Comparison of ENCODE assay signal across 8 mouse cellular contexts in genomic region chr8:121949222-121949800, GRCm38 (mm10). TPM values are rescaled to one million over a fixed set of nuclear protein-coding genes. Genes with fewer than 3 reads are reported as not detected.
DNase-seq lines count a peak whose midpoint lies in the region; ATAC-seq and TF ChIP-seq lines count a peak whose summit lies in the region.

Gene Banp (plus strand): TSS chr8:121949750.

- H3K27ac ChIP-seq in lung, embryonic 14.5 days (ENCODE audit: low read depth), result peak within 1 kb of the TSS; percentile 96
- H3K27ac ChIP-seq in neural tube, embryonic 12.5 days, result peak within 1 kb of the TSS; percentile 88

- H3K9ac ChIP-seq in lung, embryonic 14.5 days, result peak within 1 kb of the TSS; percentile 98
- peak within 1 kb of the TSS; percentile 99 for H3K9ac ChIP-seq in neural tube, embryonic 12.5 days

- intact Hi-C loops in left cerebral cortex, postnatal 10 days (cut with DNase I), result no loop called here

- H3K4me2 ChIP-seq in lung, embryonic 14.5 days, result peak within 1 kb of the TSS; percentile 80
- H3K4me2 ChIP-seq in neural tube, embryonic 12.5 days (replicated peaks), result peak within 1 kb of the TSS; percentile 92

- TF ChIP-seq CTCF in lung, embryonic 14.5 days (IDR thresholded peaks at IDR 0.05; ENCODE audit: low read depth), result no peak
- no peak for TF ChIP-seq CTCF in brain, embryonic 14.5 days (IDR thresholded peaks at IDR 0.05; ENCODE audit: borderline replicate concordance, extremely low read depth, insufficient read depth, insufficient read length)

- DNase-seq in lung, embryonic 14.5 days, result no peak
- no peak for DNase-seq in lung, postnatal 36 days
- DNase-seq in brain, embryonic 14.5 days (ENCODE audit: low read depth), result no peak
- DNase-seq in left cerebral cortex, postnatal 10 days (ENCODE audit: extremely low spot score in 1 of 2, low spot score in 2 of 2), result no peak
- no peak for DNase-seq in frontal cortex, postnatal 14 days (ENCODE audit: low spot score in 2 of 2)
- DNase-seq in Muller cell, postnatal 12 days (ENCODE audit: inconsistent ontology term), result no peak

- TF ChIP-seq POLR2A in brain, embryonic 14.5 days (IDR thresholded peaks at IDR 0.05; ENCODE audit: borderline replicate concordance, extremely low read depth, insufficient read depth, insufficient read length, poor library complexity, severe bottlenecking), result no peak

- 59% methylated on average over 6 of the region's 6 CpGs for WGBS in lung, embryonic 14.5 days
- WGBS in neural tube, embryonic 12.5 days, result 68% methylated on average over 6 of the region's 6 CpGs

- ATAC-seq in lung, embryonic 14.5 days (ENCODE audit: insufficient read depth), result no peak
- ATAC-seq in granulocyte monocyte progenitor cell, adult 5-6 weeks (replicated peaks; ENCODE audit: poor library complexity, severe bottlenecking), result no peak
- no peak for ATAC-seq in neural tube, embryonic 12.5 days (ENCODE audit: low FRiP score, low read depth)

- H3K27me3 ChIP-seq in lung, embryonic 14.5 days (ENCODE audit: insufficient read depth, low read length), result no peaks in the 10 kb centered on the region
- H3K27me3 ChIP-seq in neural tube, embryonic 12.5 days (replicated peaks), result no peaks in the 10 kb centered on the region

- H3K4me1 ChIP-seq in lung, embryonic 14.5 days (ENCODE audit: insufficient read depth), result peaks cover 26% of the 10 kb centered on the region
- peaks cover 38% of the 10 kb centered on the region for H3K4me1 ChIP-seq in neural tube, embryonic 12.5 days

- peaks cover 21% of the 10 kb centered on the region for H3K36me3 ChIP-seq in lung, embryonic 14.5 days (ENCODE audit: insufficient read depth)
- peaks cover 5% of the 10 kb centered on the region; the same call in 1 of the 2 replicates for H3K36me3 ChIP-seq in neural tube, embryonic 12.5 days

- no peaks in the 10 kb centered on the region for H3K9me3 ChIP-seq in lung, embryonic 14.5 days (ENCODE audit: low read depth, low read length)
- no peaks in the 10 kb centered on the region for H3K9me3 ChIP-seq in neural tube, embryonic 12.5 days

- H3K4me3 ChIP-seq in lung, embryonic 14.5 days (ENCODE audit: low read depth, low read length), result peak within 1 kb of the TSS; percentile 95
- peak within 1 kb of the TSS; percentile 96 for H3K4me3 ChIP-seq in neural tube, embryonic 12.5 days

RNA-seq across cellular contexts. Expression of gene Banp, which starts in this region (rescaled TPM):
- 42.1 and 43.8 TPM in 2 replicates for polyA plus RNA-seq in lung, embryonic 14.5 days (2014; fragmentation: Nextera tagmentation; extraction: Ambion mirVana)
- polyA plus RNA-seq in brain, embryonic 14.5 days (2012; rRNA removed), result 114 and 148 TPM in 2 replicates
- 12.9 and 16.4 TPM in 2 replicates for total RNA-seq in granulocyte monocyte progenitor cell, adult 5-6 weeks (2014; fragmentation: Nextera tagmentation)
- 19.3 and 31.1 TPM in 2 replicates for total RNA-seq in granulocyte monocyte progenitor cell, adult 5-6 weeks (2017)
- total RNA-seq in left cerebral cortex, postnatal 10 days (2021), result 10 to 100 TPM; 20.8 to 22.7 TPM
- 54.9 and 55.5 TPM in 2 replicates for polyA plus RNA-seq in neural tube, embryonic 12.5 days (2016; fragmentation: Nextera tagmentation; extraction: Ambion mirVana)
